Mouse (Mus musculus): Measurements from ENCODE around the gene Amdhd1. TPM values are rescaled to one million over a fixed set of nuclear protein-coding genes. Genes with fewer than 3 reads are reported as not detected.

Amdhd1 gene
- total RNA-seq, 4 experiments from 2014 or later: 0.25 to 0.52 (median 0.34) TPM

GRCm38 (mm10) chr10:93540431-93541210 lies 788 bp upstream of the Amdhd1 start, which contains the start of gene Ccdc38:
Ccdc38 (plus strand) TSS chr10:93540632.
- DNase-seq (ENCODE audit: low spot score in 2 of 2): no peak

GRCm38 (mm10) chr10:93538818-93539217 lies 1.0 kb downstream of the Amdhd1 start:
- DNase-seq (ENCODE audit: low spot score in 2 of 2): no peak

- DNase-seq (ENCODE audit: low spot score in 2 of 2): no peak
Observed at GRCm38 (mm10) chr10:93538287-93538686, 1.5 kb downstream of the Amdhd1 start.

- no peak for DNase-seq (ENCODE audit: low spot score in 2 of 2)
Observed at GRCm38 (mm10) chr10:93525329-93525728, 14.5 kb downstream of the Amdhd1 start.

- DNase-seq (ENCODE audit: low spot score in 2 of 2): no peak
Observed at GRCm38 (mm10) chr10:93520994-93521393, 18.8 kb downstream of the Amdhd1 start.

GRCm38 (mm10) chr10:93519756-93520155 lies 20.1 kb downstream of the Amdhd1 start:
- DNase-seq (ENCODE audit: low spot score in 2 of 2): no peak

GRCm38 (mm10) chr10:93519159-93519558 lies 20.7 kb downstream of the Amdhd1 start:
- DNase-seq (ENCODE audit: low spot score in 2 of 2): no peak

GRCm38 (mm10) chr10:93518620-93519019 lies 21.2 kb downstream of the Amdhd1 start:
- no peak for DNase-seq (ENCODE audit: low spot score in 2 of 2)

- no peak for DNase-seq (ENCODE audit: low spot score in 2 of 2)
Observed at GRCm38 (mm10) chr10:93518186-93518585, 21.6 kb downstream of the Amdhd1 start.

- DNase-seq (ENCODE audit: low spot score in 2 of 2): no peak
Observed at GRCm38 (mm10) chr10:93517754-93518153, 22.1 kb downstream of the Amdhd1 start.

GRCm38 (mm10) chr10:93515927-93516326 lies 23.9 kb downstream of the Amdhd1 start:
- no peak for DNase-seq (ENCODE audit: low spot score in 2 of 2)

- no peak for DNase-seq (ENCODE audit: low spot score in 2 of 2)
Observed at GRCm38 (mm10) chr10:93515419-93515818, 24.4 kb downstream of the Amdhd1 start.

GRCm38 (mm10) chr10:93509532-93510153 lies 30.2 kb downstream of the Amdhd1 start:
- DNase-seq (ENCODE audit: low spot score in 2 of 2): no peak

- DNase-seq (ENCODE audit: low spot score in 2 of 2): no peak
Observed at GRCm38 (mm10) chr10:93508383-93508970, 31.4 kb downstream of the Amdhd1 start.

- DNase-seq (ENCODE audit: low spot score in 2 of 2): no peak
Observed at GRCm38 (mm10) chr10:93501346-93501745, 38.5 kb downstream of the Amdhd1 start.

- DNase-seq (ENCODE audit: low spot score in 2 of 2): no peak
Observed at GRCm38 (mm10) chr10:93500864-93501263, 39.0 kb downstream of the Amdhd1 start.

- no peak for DNase-seq (ENCODE audit: low spot score in 2 of 2)
Observed at GRCm38 (mm10) chr10:93490451-93490850, 49.4 kb downstream of the Amdhd1 start.

- DNase-seq (ENCODE audit: low spot score in 2 of 2): no peak
Observed at GRCm38 (mm10) chr10:93488828-93489226, 51.0 kb downstream of the Amdhd1 start.

- no peak for DNase-seq (ENCODE audit: low spot score in 2 of 2)
Observed at GRCm38 (mm10) chr10:93488066-93488827, 51.6 kb downstream of the Amdhd1 start, which contains the start of gene Hal. Hal (plus strand) TSS chr10:93488768.

GRCm38 (mm10) chr10:93486622-93487021 lies 53.2 kb downstream of the Amdhd1 start:
- DNase-seq (ENCODE audit: low spot score in 2 of 2): peak; percentile 25 to 28

GRCm38 (mm10) chr10:93485055-93485691 lies 54.7 kb downstream of the Amdhd1 start:
- peak in 1 of 2 experiments; percentile 8 for DNase-seq (ENCODE audit: low spot score in 2 of 2)

Data from layer of hippocampus, adult 8-10 months (tissue).